Mouse (Mus musculus): Measurements from ENCODE around the gene Nrros. TPM values are rescaled to one million over a fixed set of nuclear protein-coding genes. Genes with fewer than 3 reads are reported as not detected.

Gene Nrros
- polyA plus RNA-seq (2012; rRNA removed) = 5.6 and 6.2 TPM in 2 replicates

DNA sequence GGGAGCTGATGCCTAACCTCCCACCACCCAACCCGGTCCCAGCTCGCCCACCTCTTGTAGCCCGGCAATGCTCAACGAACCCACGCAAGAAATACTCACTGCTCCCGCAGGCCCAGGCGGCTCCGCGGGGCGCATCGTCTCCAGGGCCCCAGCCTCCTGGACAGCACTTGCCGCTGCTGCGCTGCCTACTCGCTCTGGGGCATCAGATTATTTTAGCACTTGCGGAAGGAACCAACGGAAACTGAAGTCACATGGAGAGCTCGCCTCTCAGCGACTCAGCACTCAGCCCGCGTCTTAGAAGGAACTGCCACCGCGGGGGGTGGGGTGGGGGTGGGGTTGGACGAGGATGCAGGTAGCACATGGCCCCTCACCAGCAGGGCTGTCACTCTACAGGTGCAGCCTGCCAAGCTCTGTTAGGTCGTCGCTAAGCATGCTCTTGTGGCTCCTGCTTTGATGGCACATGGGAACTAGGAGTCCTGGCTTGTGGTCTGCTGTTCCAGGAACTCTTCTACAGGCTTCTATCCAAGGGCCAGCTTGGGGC is at the start of gene Nrros:
Gene Nrros (minus strand): TSS at position 314 of the 541 bp plus-strand sequence.

DNA sequence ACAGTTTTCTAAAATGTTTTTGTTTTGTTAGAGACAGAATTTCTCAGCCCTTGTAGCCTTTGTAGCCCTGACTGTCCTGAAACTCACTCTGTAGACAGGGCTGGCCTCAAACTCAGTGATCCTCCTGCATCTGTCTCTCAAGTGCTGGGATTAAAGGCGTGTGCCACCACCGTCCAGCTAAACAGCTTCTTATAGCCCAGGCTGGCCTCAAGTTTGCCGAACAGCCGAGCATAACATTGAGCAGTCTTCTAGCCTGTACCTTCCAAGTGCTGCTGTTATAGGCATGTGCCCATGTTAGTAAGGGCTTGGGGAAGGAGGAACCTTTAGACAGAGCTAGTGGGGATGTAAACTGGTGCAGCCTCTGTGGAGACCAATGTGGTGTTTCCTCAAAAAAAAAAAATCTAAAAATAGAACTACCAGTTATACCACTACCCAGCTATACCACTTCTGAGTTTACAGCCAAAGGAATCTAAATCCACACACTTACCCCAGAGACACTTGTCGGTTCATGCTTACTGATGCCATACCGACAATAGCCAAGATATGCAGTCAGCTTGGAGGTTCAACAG is 14.0 kb upstream of the Nrros start, which contains the start of gene Bex6:
Gene Bex6 (plus strand): TSS at position 491 of the 569 bp plus-strand sequence.

DNA sequence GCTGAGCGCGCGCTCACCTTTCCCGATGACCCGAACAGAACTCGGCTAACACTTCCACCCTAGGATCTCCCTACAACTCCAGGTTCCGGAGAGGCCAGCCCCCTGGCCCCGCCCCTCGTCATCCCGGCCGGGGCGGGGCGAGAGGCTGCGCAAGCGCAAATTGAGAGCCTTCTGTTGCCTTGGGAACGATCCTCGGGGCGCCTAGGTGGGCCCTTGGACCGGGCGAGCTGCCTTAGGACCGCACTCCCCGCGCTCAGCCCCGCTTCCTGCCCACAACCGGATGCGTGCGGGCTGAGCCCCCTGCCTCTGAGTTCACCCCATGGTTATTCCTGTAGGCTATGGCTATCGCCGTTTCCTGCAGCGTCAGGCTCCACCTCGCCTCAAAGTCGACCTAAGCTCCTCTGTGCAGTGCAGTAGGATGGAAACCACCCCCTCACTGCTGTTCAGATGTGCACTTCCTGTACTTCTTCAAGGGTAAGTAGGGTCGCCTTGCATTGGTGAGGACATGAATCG is 65.7 kb downstream of the Nrros start, which contains the start of the genes Pigx and Cep19:
Gene Pigx (minus strand): TSS at position 103 of the 513 bp plus-strand sequence.
Gene Cep19 (plus strand): TSS at position 163 of the 513 bp plus-strand sequence.

Other genes starting within 250 kb of the Nrros start
- gene Pigz, start 231.7 kb downstream of the Nrros start, polyA plus RNA-seq (2012; rRNA removed) = 0.23 and 0.29 TPM in 2 replicates
- 33.2 and 45.6 TPM in 2 replicates for gene 0610012G03Rik, start 217.1 kb downstream of the Nrros start, polyA plus RNA-seq (2012; rRNA removed)
- 221 and 907 TPM in 2 replicates for gene Ncbp2, start 217.1 kb downstream of the Nrros start, polyA plus RNA-seq (2012; rRNA removed)
- gene Senp5, start 162.3 kb downstream of the Nrros start, polyA plus RNA-seq (2012; rRNA removed) = 17.0 and 22.6 TPM in 2 replicates
- 28.7 and 33.2 TPM in 2 replicates for gene Pak2, start 86.3 kb downstream of the Nrros start, polyA plus RNA-seq (2012; rRNA removed)
- 67.3 and 89.2 TPM in 2 replicates for gene Pigx, start 65.9 kb downstream of the Nrros start, polyA plus RNA-seq (2012; rRNA removed)
- 22.9 and 23.2 TPM in 2 replicates for gene Cep19, start 65.8 kb downstream of the Nrros start, polyA plus RNA-seq (2012; rRNA removed)
- 0.17 TPM in 1 of 2 replicates, not detected in the other for gene Bex6, start 14.2 kb upstream of the Nrros start, polyA plus RNA-seq (2012; rRNA removed)
- gene Fbxo45, start 81.6 kb upstream of the Nrros start, polyA plus RNA-seq (2012; rRNA removed) = 19.1 and 20.0 TPM in 2 replicates
- gene Wdr53, start 81.6 kb upstream of the Nrros start, polyA plus RNA-seq (2012; rRNA removed) = 13.8 and 20.1 TPM in 2 replicates
- gene Smco1, start 105.9 kb upstream of the Nrros start, polyA plus RNA-seq (2012; rRNA removed) = not detected in 2 replicates
- 25.1 and 35.4 TPM in 2 replicates for gene Rnf168, start 111.9 kb upstream of the Nrros start, polyA plus RNA-seq (2012; rRNA removed)
- gene Ubxn7, start 166.7 kb upstream of the Nrros start, polyA plus RNA-seq (2012; rRNA removed) = 17.5 and 29.2 TPM in 2 replicates
- gene Tm4sf19, start 234.9 kb upstream of the Nrros start, polyA plus RNA-seq (2012; rRNA removed) = 0.29 TPM in 1 of 2 replicates, not detected in the other